Mouse (Mus musculus) neural tube, postnatal 0 days (tissue): Measurements from ENCODE around the gene Vmn1r202. TPM values are rescaled to one million over a fixed set of nuclear protein-coding genes. Genes with fewer than 3 reads are reported as not detected.

Source experiments
- polyA plus RNA-seq: library from polyadenylated mRNA; unstranded; fragments of >200 nt; fragmentation: Nextera tagmentation; extraction: Ambion mirVana; gene quantifications from 2 replicates; pipeline ENCODE4 v1.2.1, GENCODE M21; 2015

Vmn1r202 gene
- polyA plus RNA-seq: not detected in 2 replicates

DNA sequence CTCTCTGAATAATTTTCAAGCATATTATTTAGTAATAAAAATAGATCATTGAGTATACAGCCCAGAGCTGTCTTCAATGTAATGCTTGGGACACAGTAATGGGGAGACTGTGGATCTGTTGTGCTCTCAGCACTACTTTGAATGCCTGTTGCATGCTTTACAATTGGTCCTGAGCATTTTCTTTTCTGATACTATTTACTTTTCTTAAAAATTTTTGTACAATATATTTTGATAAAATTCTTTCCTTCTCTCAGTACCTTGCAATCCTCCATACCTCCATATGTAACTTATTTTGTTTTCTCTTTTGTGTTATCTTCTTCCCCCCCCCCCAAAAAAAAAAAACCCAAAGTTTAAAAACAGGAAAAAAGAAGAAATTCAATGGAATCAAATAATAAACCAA is at the start of gene Vmn1r202:
TSS of gene Vmn1r202 (minus strand) at position 101 of the 400 bp plus-strand sequence.

DNA sequence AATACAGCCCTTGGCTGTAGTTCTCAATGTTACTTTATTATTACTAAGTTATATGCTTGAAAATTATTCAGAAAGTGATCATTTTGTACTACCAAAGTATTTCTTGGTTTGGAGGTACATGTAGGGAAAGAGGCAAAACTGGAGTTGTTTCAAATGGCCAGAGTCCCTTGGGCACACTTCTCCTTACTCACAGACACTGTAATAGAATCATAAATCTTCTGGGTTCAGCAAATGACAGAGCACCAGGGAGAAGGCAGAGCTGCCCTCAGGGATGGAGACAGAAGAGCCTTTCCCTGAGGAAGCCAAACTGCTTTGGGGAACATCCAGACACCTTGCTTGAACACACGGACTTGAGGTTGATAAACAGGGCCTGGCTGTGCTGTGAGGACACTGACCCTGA is 47.7 kb upstream of the Vmn1r202 start, which contains the start of gene Vmn1r204:
TSS of gene Vmn1r204 (plus strand) at position 301 of the 400 bp plus-strand sequence.

GRCm38 (mm10) chr13:22517814-22518213 is 12.6 kb upstream of the Vmn1r202 start, which contains the start of gene Vmn1r203:
Gene Vmn1r203, plus strand, starts transcription at chr13:22518114.

DNA sequence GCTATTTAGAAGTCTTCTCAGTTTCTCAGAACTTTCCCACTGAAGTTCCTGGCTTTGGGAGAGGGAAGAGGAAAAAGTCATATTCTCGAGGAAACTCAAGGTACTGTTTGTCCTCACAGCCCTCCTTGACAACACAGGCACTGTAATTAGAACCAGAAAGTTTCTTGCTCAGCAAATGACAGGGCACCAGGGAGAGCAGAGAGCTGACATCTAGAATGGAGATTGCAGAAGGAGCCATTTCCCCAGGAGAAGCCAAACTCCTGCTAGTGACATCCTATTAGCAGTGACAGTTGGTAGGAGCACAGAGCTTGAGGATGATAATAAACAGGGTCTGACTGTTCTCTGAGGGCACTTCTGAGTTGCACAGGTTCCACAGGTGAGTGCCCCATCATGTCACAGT is 33.6 kb downstream of the Vmn1r202 start, which contains the start of gene Vmn1r201:
TSS of gene Vmn1r201 (plus strand) at position 301 of the 400 bp plus-strand sequence.

Other genes starting within 250 kb of the Vmn1r202 start
- not detected in 2 replicates for gene Vmn1r195, start 234.9 kb downstream of the Vmn1r202 start, polyA plus RNA-seq
- not detected in 2 replicates for gene Vmn1r196, start 215.5 kb downstream of the Vmn1r202 start, polyA plus RNA-seq
- gene Vmn1r197, start 180.8 kb downstream of the Vmn1r202 start, polyA plus RNA-seq: not detected in 2 replicates
- gene Vmn1r198, start 155.0 kb downstream of the Vmn1r202 start, polyA plus RNA-seq: not detected in 2 replicates
- gene Vmn1r199, start 125.6 kb downstream of the Vmn1r202 start, polyA plus RNA-seq: not detected in 2 replicates
- 0.04 TPM in 1 of 2 replicates, not detected in the other for gene Vmn1r200, start 115.0 kb downstream of the Vmn1r202 start, polyA plus RNA-seq
- gene Vmn1r201, start 33.5 kb downstream of the Vmn1r202 start, polyA plus RNA-seq: not detected in 2 replicates
- not detected in 2 replicates for gene Vmn1r203, start 12.7 kb upstream of the Vmn1r202 start, polyA plus RNA-seq
- gene Vmn1r204, start 47.8 kb upstream of the Vmn1r202 start, polyA plus RNA-seq: not detected in 2 replicates
- not detected in 2 replicates for gene Vmn1r205, start 87.6 kb upstream of the Vmn1r202 start, polyA plus RNA-seq
- not detected in 2 replicates for gene Vmn1r206, start 118.9 kb upstream of the Vmn1r202 start, polyA plus RNA-seq
- gene Vmn1r207-ps, start 224.2 kb upstream of the Vmn1r202 start, polyA plus RNA-seq: not detected in 2 replicates